Mouse (Mus musculus) liver, embryonic 11.5 days (tissue): ENCODE data around the gene Hist1h2bc. TPM values are rescaled to one million over a fixed set of nuclear protein-coding genes. Genes with fewer than 3 reads are reported as not detected.

ENCODE experiments used
- ATAC-seq: fragments of 200-750 bp; cut with Nextera tagmentation; replicated peaks from 2 replicates; pipeline ENCODE4 v1.8.0; 2017; ENCODE audit warnings: moderate number of reproducible peaks, mild to moderate bottlenecking, moderate TSS enrichment, moderate library complexity; ENCODE audit not compliant: low FRiP score
- DNase-seq: peaks from one replicate; pipeline ENCODE4 v3.0.0-alpha.2; 2017; ENCODE audit warnings: low spot score
- H3K27ac ChIP-seq: fragments of 300-500 bp; sonication (generic); 2 replicates; pipeline ENCODE4 v1.5.1; 2014; ENCODE audit warnings: mild to moderate bottlenecking, low read depth, low read length, control low read depth
- H3K27me3 ChIP-seq: fragments of 300-500 bp; sonication (generic); replicated peaks from 2 replicates; pipeline ENCODE4 v1.6.1; 2014; ENCODE audit warnings: low read length, mixed read lengths; ENCODE audit not compliant: control insufficient read depth, insufficient read depth
- H3K36me3 ChIP-seq: fragments of 300-500 bp; sonication (generic); 2 replicates; pipeline ENCODE4 v1.6.1; 2014; ENCODE audit warnings: mild to moderate bottlenecking, low read length, moderate library complexity, mixed read lengths; ENCODE audit not compliant: control insufficient read depth, insufficient read depth
- H3K4me1 ChIP-seq: fragments of 300-500 bp; sonication (generic); replicated peaks from 2 replicates; pipeline ENCODE4 v1.6.1; 2014; ENCODE audit warnings: low read length, mixed read lengths; ENCODE audit not compliant: control insufficient read depth, insufficient read depth
- H3K4me2 ChIP-seq: fragments of 300-500 bp; sonication (generic); 2 replicates; pipeline ENCODE4 v1.6.1; 2014; ENCODE audit warnings: mild to moderate bottlenecking, control low read depth, moderate library complexity
- H3K4me3 ChIP-seq: fragments of 300-500 bp; sonication (generic); 2 replicates; pipeline ENCODE4 v1.5.1; 2014; ENCODE audit warnings: low read depth, low read length, control low read depth
- H3K9ac ChIP-seq: fragments of 300-500 bp; sonication (generic); 2 replicates; pipeline ENCODE4 v1.6.1; 2014; ENCODE audit warnings: low read depth, low read length, control low read depth
- H3K9me3 ChIP-seq: fragments of 300-500 bp; sonication (generic); 2 replicates; pipeline ENCODE4 v1.6.1; 2016; ENCODE audit warnings: low read length, inconsistent platforms, mixed read lengths; ENCODE audit not compliant: control insufficient read depth
- WGBS: fragments of 180-500 bp; shearing (Covaris S2); extraction: QIAGEN DNeasy Blood & Tissue Kit; methylation state at CpG from one replicate; pipeline ENCODE4 v1.1.7; 2014; 5-methylcytosine and 5-hydroxymethylcytosine counted together
- polyA plus RNA-seq: library from polyadenylated mRNA; unstranded; fragments of >200 nt; fragmentation: Nextera tagmentation; extraction: Ambion mirVana; gene quantifications from 2 replicates; pipeline ENCODE4 v1.2.1, GENCODE M21; 2014

Hist1h2bc gene
- polyA plus RNA-seq, 1 experiment from 2014 or later, result 35.7 TPM

GRCm38 (mm10) chr13:23737091-23737490, 53.1 kb downstream of the Hist1h2bc start:
- H3K27ac ChIP-seq, result peak overlapping the region; percentile 32; the same call in 1 of the 2 replicates

GRCm38 (mm10) chr13:23738041-23738440, 54.0 kb downstream of the Hist1h2bc start:
- 23% methylated on average over 4 of the region's 4 CpGs for WGBS
- Histone ChIP-seq H3K4me1 (peaks cover 7% of the 10 kb centered on the region), H3K9me3 (no peaks in the 10 kb centered on the region), H3K27me3 (no peaks in the 10 kb centered on the region), H3K36me3 (no peaks in the 10 kb centered on the region), H3K4me3 (peak overlapping the region; percentile 52), H3K9ac (peak overlapping the region; percentile 83), H3K27ac (peak overlapping the region; percentile 100), H3K4me2 (peak overlapping the region; percentile 91)
- no peak for DNase-seq
- ATAC-seq, result no peak

More at GRCm38 (mm10) chr13:23737091-23737490, 53.1 kb downstream of the Hist1h2bc start:
- DNase-seq, result no peak
- WGBS, result 91% methylated on average over 5 of the region's 5 CpGs
- H3K4me3 ChIP-seq, result no peak overlapping the region
- no peak for ATAC-seq
- H3K27me3 ChIP-seq, result no peaks in the 10 kb centered on the region
- no peak overlapping the region for H3K9ac ChIP-seq
- no peaks in the 10 kb centered on the region for H3K36me3 ChIP-seq
- no peaks in the 10 kb centered on the region for H3K9me3 ChIP-seq
- H3K4me2 ChIP-seq, result no peak overlapping the region
- peaks cover 7% of the 10 kb centered on the region for H3K4me1 ChIP-seq

DNA sequence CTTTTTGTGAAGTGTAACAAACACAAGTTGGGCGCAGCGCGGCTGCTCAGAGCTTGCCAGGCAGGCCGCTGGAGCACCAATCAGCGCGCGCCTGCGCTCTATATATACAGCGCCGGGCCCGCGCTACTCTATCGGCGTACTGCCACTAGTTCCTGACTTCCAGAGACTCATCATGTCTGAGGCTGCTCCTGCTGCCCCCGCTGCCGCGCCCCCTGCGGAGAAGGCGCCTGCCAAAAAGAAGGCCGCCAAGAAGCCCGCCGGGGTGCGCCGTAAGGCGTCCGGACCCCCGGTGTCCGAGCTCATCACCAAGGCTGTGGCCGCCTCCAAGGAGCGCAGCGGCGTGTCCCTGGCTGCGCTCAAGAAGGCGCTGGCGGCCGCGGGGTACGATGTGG, 54.7 kb downstream of the Hist1h2bc start, which contains the start of gene Hist1h1c:
TSS of gene Hist1h1c (plus strand) at position 132 of the 392 bp plus-strand sequence.
- DNase-seq, result peak; percentile 95
- H3K4me3 ChIP-seq, result peak within 1 kb of the TSS; percentile 52
- no peaks in the 10 kb centered on the region for H3K27me3 ChIP-seq
- peak within 1 kb of the TSS; percentile 83 for H3K9ac ChIP-seq
- ATAC-seq, result peak; percentile 83
- peaks cover 7% of the 10 kb centered on the region for H3K4me1 ChIP-seq
- peak within 1 kb of the TSS; percentile 91 for H3K4me2 ChIP-seq
- peak within 1 kb of the TSS; percentile 100 for H3K27ac ChIP-seq
- H3K36me3 ChIP-seq, result no peaks in the 10 kb centered on the region
- WGBS, result under 1% methylated on average over 30 of the region's 38 CpGs
- no peaks in the 10 kb centered on the region for H3K9me3 ChIP-seq

- peak overlapping the region; percentile 52 for H3K4me3 ChIP-seq
- H3K9ac ChIP-seq, result peak overlapping the region; percentile 83
- DNase-seq (peak; percentile 94), ATAC-seq (peak; percentile 85)
- H3K27me3 ChIP-seq, result no peaks in the 10 kb centered on the region
- WGBS, result under 1% methylated on average over 39 of the region's 39 CpGs
- H3K27ac ChIP-seq, result peak overlapping the region; percentile 100
- no peaks in the 10 kb centered on the region for H3K36me3 ChIP-seq
- peak overlapping the region; percentile 91 for H3K4me2 ChIP-seq
- H3K9me3 ChIP-seq, result no peaks in the 10 kb centered on the region
- H3K4me1 ChIP-seq, result peaks cover 7% of the 10 kb centered on the region
Measured at GRCm38 (mm10) chr13:23739069-23739921, 55.3 kb downstream of the Hist1h2bc start.

DNA sequence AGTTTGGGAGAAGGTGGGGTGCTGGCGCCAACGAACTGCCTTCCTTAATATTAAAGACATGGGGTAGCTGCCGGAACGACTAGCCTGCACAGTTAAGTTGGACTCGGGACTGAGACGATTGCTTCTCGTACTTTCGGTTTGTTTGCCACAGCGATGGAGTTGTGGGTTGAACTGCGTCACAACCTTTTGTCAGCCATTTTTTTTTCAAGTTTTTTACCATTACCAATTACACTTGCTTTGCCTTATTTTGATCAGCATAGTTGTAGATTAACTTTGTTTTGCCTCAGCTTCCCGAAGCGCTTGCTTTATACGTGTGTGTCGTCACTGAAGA, 55.9 kb downstream of the Hist1h2bc start:
- peak overlapping the region; percentile 83 for H3K9ac ChIP-seq
- peak overlapping the region; percentile 52 for H3K4me3 ChIP-seq
- no peaks in the 10 kb centered on the region for H3K27me3 ChIP-seq
- no peak for DNase-seq
- peak overlapping the region; percentile 91 for H3K4me2 ChIP-seq
- WGBS, result under 1% methylated on average over 14 of the region's 14 CpGs
- ATAC-seq, result no peak
- H3K27ac ChIP-seq, result peak overlapping the region; percentile 100
- peaks cover 7% of the 10 kb centered on the region for H3K4me1 ChIP-seq
- no peaks in the 10 kb centered on the region for H3K36me3 ChIP-seq
- no peaks in the 10 kb centered on the region for H3K9me3 ChIP-seq

DNA sequence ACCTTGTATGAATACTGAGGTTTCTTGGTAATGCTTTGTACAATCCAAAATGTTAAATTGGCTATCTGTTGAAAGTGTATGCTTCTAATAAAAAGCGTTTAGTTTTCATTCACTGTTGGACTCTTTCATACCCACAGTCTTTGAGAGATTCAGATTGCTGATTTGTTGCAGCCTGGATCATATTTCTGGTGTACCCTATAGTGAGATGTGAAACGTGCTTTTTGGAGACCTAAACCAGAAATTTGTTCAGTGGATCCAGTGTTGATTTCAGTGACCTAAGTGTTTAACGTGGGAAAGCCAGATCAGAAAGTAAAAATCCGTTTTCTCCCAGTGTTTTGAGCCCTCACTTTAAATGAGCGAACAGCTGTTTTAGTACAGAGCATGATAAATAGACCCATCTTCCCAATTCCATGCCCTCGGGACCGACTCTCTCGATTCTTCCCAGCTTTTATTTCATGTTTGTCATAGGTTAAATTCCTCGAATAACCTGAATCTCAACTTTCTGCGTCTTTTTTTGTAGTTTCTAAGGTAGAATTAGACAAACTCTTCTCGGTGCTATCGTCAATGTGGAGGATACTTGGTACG, 56.3 kb downstream of the Hist1h2bc start:
- H3K27me3 ChIP-seq, result no peaks in the 10 kb centered on the region
- 23% methylated on average over 13 of the region's 13 CpGs for WGBS
- H3K36me3 ChIP-seq, result no peaks in the 10 kb centered on the region
- H3K9ac ChIP-seq, result peak overlapping the region; percentile 83
- ATAC-seq, result no peak
- H3K9me3 ChIP-seq, result no peaks in the 10 kb centered on the region
- H3K4me2 ChIP-seq, result peak overlapping the region; percentile 91
- H3K27ac ChIP-seq, result peak overlapping the region; percentile 100
- no peak for DNase-seq
- peak overlapping the region; percentile 52 for H3K4me3 ChIP-seq
- H3K4me1 ChIP-seq, result peaks cover 7% of the 10 kb centered on the region

DNA sequence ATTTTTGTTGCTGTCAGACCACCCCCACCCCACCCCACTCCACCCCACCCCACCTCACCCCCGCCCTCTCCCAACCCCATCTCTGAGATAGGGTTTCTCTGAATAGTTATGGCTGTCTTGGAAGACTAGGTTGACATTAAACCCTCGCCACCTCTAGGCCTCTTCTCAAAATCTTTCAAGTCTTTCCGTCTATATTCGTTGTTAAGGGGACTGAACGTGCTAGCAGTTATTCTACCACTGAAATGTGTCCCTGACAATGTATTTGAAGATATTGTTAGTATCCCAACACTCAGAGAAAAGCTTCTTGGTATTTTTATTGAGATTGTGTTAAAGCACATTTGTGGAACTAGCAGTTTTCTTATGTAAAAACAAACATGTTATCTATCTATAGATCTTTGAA, 56.9 kb downstream of the Hist1h2bc start:
- no peaks in the 10 kb centered on the region for H3K36me3 ChIP-seq
- H3K4me3 ChIP-seq, result peak overlapping the region; percentile 52
- ATAC-seq (no peak), DNase-seq (no peak)
- H3K27me3 ChIP-seq, result no peaks in the 10 kb centered on the region
- peaks cover 7% of the 10 kb centered on the region for H3K4me1 ChIP-seq
- H3K27ac ChIP-seq, result peak overlapping the region; percentile 100
- peak overlapping the region; percentile 91 for H3K4me2 ChIP-seq
- peak overlapping the region; percentile 83; the same call in 1 of the 2 replicates for H3K9ac ChIP-seq
- 32% methylated on average over 5 of the region's 5 CpGs for WGBS
- H3K9me3 ChIP-seq, result no peaks in the 10 kb centered on the region

- H3K4me3 ChIP-seq, result no peak overlapping the region
- DNase-seq (no peak), ATAC-seq (no peak)
- H3K36me3 ChIP-seq, result no peaks in the 10 kb centered on the region
- H3K4me1 ChIP-seq, result peaks cover 7% of the 10 kb centered on the region
- peak overlapping the region; percentile 42 for H3K4me2 ChIP-seq
- H3K27ac ChIP-seq, result peak overlapping the region; percentile 74
- peak overlapping the region; percentile 53; the same call in 1 of the 2 replicates for H3K9ac ChIP-seq
- H3K27me3 ChIP-seq, result no peaks in the 10 kb centered on the region
- H3K9me3 ChIP-seq, result no peaks in the 10 kb centered on the region
Measured at GRCm38 (mm10) chr13:23742007-23742406, 58.0 kb downstream of the Hist1h2bc start.
